Mouse (Mus musculus): Measurements from ENCODE around the gene Olfm2.

Olfm2 gene

GRCm38 (mm10) chr9:20745129-20745966, 801 bp downstream of the Olfm2 start:
- no peak for DNase-seq (ENCODE audit: low spot score in 2 of 2)

GRCm38 (mm10) chr9:20743946-20744738, 2.0 kb downstream of the Olfm2 start:
- peak; percentile 46 to 57 for DNase-seq (ENCODE audit: low spot score in 2 of 2)

GRCm38 (mm10) chr9:20740407-20740806, 5.7 kb downstream of the Olfm2 start:
- DNase-seq (ENCODE audit: low spot score in 2 of 2): peak; percentile 49 to 80

GRCm38 (mm10) chr9:20738251-20738999, 7.7 kb downstream of the Olfm2 start:
- no peak for DNase-seq (ENCODE audit: low spot score in 2 of 2)

GRCm38 (mm10) chr9:20737227-20737626, 8.9 kb downstream of the Olfm2 start:
- DNase-seq (ENCODE audit: low spot score in 2 of 2): no peak

- no peak for DNase-seq (ENCODE audit: low spot score in 2 of 2)
Measured at GRCm38 (mm10) chr9:20734692-20735091, 11.5 kb downstream of the Olfm2 start.

GRCm38 (mm10) chr9:20731797-20732196, 14.4 kb downstream of the Olfm2 start:
- DNase-seq (ENCODE audit: low spot score in 2 of 2): no peak

GRCm38 (mm10) chr9:20729451-20729850, 16.7 kb downstream of the Olfm2 start:
- no peak for DNase-seq (ENCODE audit: low spot score in 2 of 2)

- DNase-seq (ENCODE audit: low spot score in 2 of 2): no peak
Measured at GRCm38 (mm10) chr9:20727601-20728113, 18.5 kb downstream of the Olfm2 start.

GRCm38 (mm10) chr9:20726859-20727600, 19.1 kb downstream of the Olfm2 start:
- no peak for DNase-seq (ENCODE audit: low spot score in 2 of 2)

- no peak for DNase-seq (ENCODE audit: low spot score in 2 of 2)
Measured at GRCm38 (mm10) chr9:20726134-20726858, 19.9 kb downstream of the Olfm2 start.

- no peak for DNase-seq (ENCODE audit: low spot score in 2 of 2)
Measured at GRCm38 (mm10) chr9:20721582-20721981, 24.6 kb downstream of the Olfm2 start.

- no peak for DNase-seq (ENCODE audit: low spot score in 2 of 2)
Measured at GRCm38 (mm10) chr9:20715332-20715731, 30.8 kb downstream of the Olfm2 start.

- DNase-seq (ENCODE audit: low spot score in 2 of 2): no peak
Measured at GRCm38 (mm10) chr9:20713478-20713987, 32.6 kb downstream of the Olfm2 start.

- DNase-seq (ENCODE audit: low spot score in 2 of 2): no peak
Measured at GRCm38 (mm10) chr9:20712934-20713477, 33.1 kb downstream of the Olfm2 start.

GRCm38 (mm10) chr9:20710471-20710870, 35.7 kb downstream of the Olfm2 start:
- no peak for DNase-seq (ENCODE audit: low spot score in 2 of 2)

GRCm38 (mm10) chr9:20705981-20706380, 40.2 kb downstream of the Olfm2 start:
- no peak for DNase-seq (ENCODE audit: low spot score in 2 of 2)

GRCm38 (mm10) chr9:20705420-20705819, 40.7 kb downstream of the Olfm2 start:
- DNase-seq (ENCODE audit: low spot score in 2 of 2): no peak

- peak in 1 of 2 experiments; percentile 36 for DNase-seq (ENCODE audit: low spot score in 2 of 2)
Measured at GRCm38 (mm10) chr9:20703832-20704380, 42.2 kb downstream of the Olfm2 start.

- no peak for DNase-seq (ENCODE audit: low spot score in 2 of 2)
Measured at GRCm38 (mm10) chr9:20697466-20697865, 48.7 kb downstream of the Olfm2 start.

Data from frontal cortex, postnatal 14 days (tissue).